Mouse (Mus musculus) limb, embryonic 14.5 days (tissue): Measurements from ENCODE around the gene Smg1. TPM values are rescaled to one million over a fixed set of nuclear protein-coding genes. Genes with fewer than 3 reads are reported as not detected.

Experiments used
- ATAC-seq: fragments of 200-750 bp; cut with Nextera tagmentation; 2 replicates; pipeline ENCODE4 v1.8.0; 2017; ENCODE audit warnings: low read depth, moderate number of reproducible peaks, moderate TSS enrichment; ENCODE audit not compliant: low FRiP score
- DNase-seq: peaks from one replicate; pipeline ENCODE4 v3.0.0-alpha.2; 2015; ENCODE audit warnings: low spot score
- H3K27ac ChIP-seq: fragments of 300-500 bp; sonication (generic); replicated peaks from 2 replicates; pipeline ENCODE4 v1.5.1; 2014; ENCODE audit warnings: low read depth, mild to moderate bottlenecking, low read length, moderate library complexity, mixed read lengths
- H3K27me3 ChIP-seq: fragments of 300-500 bp; sonication (generic); 2 replicates; pipeline ENCODE4 v1.6.1; 2014; ENCODE audit warnings: low read length, mixed read lengths; ENCODE audit not compliant: control insufficient read depth, insufficient read depth
- H3K36me3 ChIP-seq: fragments of 300-500 bp; sonication (generic); 2 replicates; pipeline ENCODE4 v1.6.1; 2014; ENCODE audit warnings: mild to moderate bottlenecking, low read length, moderate library complexity, mixed read lengths; ENCODE audit not compliant: control insufficient read depth, insufficient read depth
- H3K4me1 ChIP-seq: fragments of 300-500 bp; sonication (generic); 2 replicates; pipeline ENCODE4 v1.6.1; 2014; ENCODE audit warnings: antibody characterized with exemption, low read length, mixed read lengths; ENCODE audit not compliant: control insufficient read depth, insufficient read depth
- H3K4me2 ChIP-seq: fragments of 300-500 bp; sonication (generic); replicated peaks from 2 replicates; pipeline ENCODE4 v1.6.1; 2014; ENCODE audit warnings: low read depth, mild to moderate bottlenecking, low read length, moderate library complexity; ENCODE audit not compliant: severe bottlenecking
- H3K4me3 ChIP-seq: fragments of 300-500 bp; sonication (generic); replicated peaks from 2 replicates; pipeline ENCODE4 v1.5.1; 2014; ENCODE audit warnings: low read length
- H3K9ac ChIP-seq: fragments of 300-500 bp; sonication (generic); 2 replicates; pipeline ENCODE4 v1.6.1; 2014; ENCODE audit warnings: mild to moderate bottlenecking, low read depth, low read length, moderate library complexity; ENCODE audit not compliant: severe bottlenecking
- H3K9me3 ChIP-seq: fragments of 300-500 bp; sonication (generic); 2 replicates; pipeline ENCODE4 v1.6.1; 2016; ENCODE audit warnings: low read length; ENCODE audit not compliant: control insufficient read depth
- POLR2A ChIP-seq: fragments of 200-500 bp; IDR thresholded peaks from 2 replicates; pipeline ENCODE4 v1.8.0; 2012; ENCODE audit warnings: inconsistent platforms, mild to moderate bottlenecking, moderate library complexity, borderline replicate concordance; ENCODE audit not compliant: insufficient read depth, insufficient read length; ENCODE audit errors: extremely low read depth
- WGBS: fragments of 180-500 bp; shearing (Covaris S2); extraction: QIAGEN DNeasy Blood & Tissue Kit; methylation state at CpG from one replicate; pipeline ENCODE4 v1.1.7; 2014; 5-methylcytosine and 5-hydroxymethylcytosine counted together
- polyA plus RNA-seq, 2 experiments: library from polyadenylated mRNA; depleted of rRNA in 1 of 2; stranded (reverse) in 1 of 2; unstranded in 1 of 2; fragments of >200 nt; fragmentation: Nextera tagmentation in 1 of 2; extraction: Ambion mirVana in 1 of 2; gene quantifications; 2 replicates each; pipeline versions ENCODE4 v1.2.1 to v1.2.3; 2012 to 2014

Smg1 gene
- polyA plus RNA-seq (2012; rRNA removed) (42.8 and 45.4 TPM in 2 replicates), polyA plus RNA-seq (2014; fragmentation: Nextera tagmentation; extraction: Ambion mirVana) (21.6 and 23.9 TPM in 2 replicates)

- H3K27ac ChIP-seq = peak within 1 kb of the TSS; percentile 91
- TF ChIP-seq POLR2A = peak; percentile 64; the same call in 1 of the 2 replicates
- WGBS = 1% methylated on average over 51 of the region's 79 CpGs
- H3K27me3 ChIP-seq = no peaks in the 10 kb centered on the region
- peak within 1 kb of the TSS; percentile 67 for H3K4me2 ChIP-seq
- DNase-seq (peak; percentile 98), ATAC-seq (peak; percentile 96)
- peak within 1 kb of the TSS; percentile 92 for H3K9ac ChIP-seq
- no peaks in the 10 kb centered on the region for H3K9me3 ChIP-seq
- H3K4me3 ChIP-seq = peak within 1 kb of the TSS; percentile 95
- no peaks in the 10 kb centered on the region for H3K36me3 ChIP-seq
- peaks cover 11% of the 10 kb centered on the region for H3K4me1 ChIP-seq
Measured at GRCm38 (mm10) chr7:118243453-118244385, at the start of gene Smg1. TSS of gene Smg1 (minus strand) at chr7:118243670.

GRCm38 (mm10) chr7:118283186-118283585 is 39.7 kb upstream of the Smg1 start:
- 76% methylated on average over 2 of the region's 2 CpGs for WGBS

GRCm38 (mm10) chr7:118282543-118282942 is 39.1 kb upstream of the Smg1 start:
- Histone ChIP-seq H3K9ac (no peak overlapping the region), H3K4me1 (0 out of 2 replicates have a peak, but pooled peaks cover 1% of the 10 kb centered on the region), H3K4me2 (no peak overlapping the region), H3K27ac (no peak overlapping the region), H3K4me3 (no peak overlapping the region), H3K9me3 (no peaks in the 10 kb centered on the region), H3K27me3 (no peaks in the 10 kb centered on the region), H3K36me3 (no peaks in the 10 kb centered on the region)
- 80% methylated on average over 9 of the region's 9 CpGs for WGBS
- DNase-seq (no peak), ATAC-seq (no peak)
- TF ChIP-seq POLR2A = no peak

More at GRCm38 (mm10) chr7:118283186-118283585, 39.7 kb upstream of the Smg1 start:
- Histone ChIP-seq H3K4me1 (no peaks in the 10 kb centered on the region), H3K27ac (no peak overlapping the region), H3K36me3 (no peaks in the 10 kb centered on the region), H3K4me3 (no peak overlapping the region), H3K27me3 (no peaks in the 10 kb centered on the region), H3K9me3 (no peaks in the 10 kb centered on the region), H3K9ac (no peak overlapping the region), H3K4me2 (no peak overlapping the region)
- no peak for TF ChIP-seq POLR2A
- ATAC-seq = no peak
- no peak for DNase-seq

DNA sequence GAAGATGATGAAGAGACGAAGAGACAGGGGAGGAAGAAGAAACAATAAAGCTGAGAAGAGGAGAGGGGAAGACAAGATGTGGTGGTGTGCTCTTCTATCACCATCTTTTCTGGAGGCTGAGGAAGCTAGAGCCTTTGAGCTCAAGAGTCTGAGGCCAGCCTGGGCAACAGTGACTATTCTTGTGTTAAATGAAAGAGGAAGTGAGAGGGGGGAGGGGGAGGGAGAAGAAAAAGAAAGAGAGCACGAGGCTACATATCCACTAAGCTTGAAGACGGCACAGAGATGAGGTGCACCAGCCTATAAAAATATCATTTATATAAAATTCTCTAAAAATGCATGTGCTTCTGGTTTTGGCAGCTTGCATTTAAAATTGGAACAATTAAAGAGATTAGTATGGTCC is 36.1 kb upstream of the Smg1 start:
- no peak for ATAC-seq
- DNase-seq = no peak
- Histone ChIP-seq H3K27me3 (no peaks in the 10 kb centered on the region), H3K27ac (no peak overlapping the region), H3K9ac (no peak overlapping the region), H3K4me3 (no peak overlapping the region), H3K4me1 (0 out of 2 replicates have a peak, but pooled peaks cover 4% of the 10 kb centered on the region), H3K36me3 (no peaks in the 10 kb centered on the region), H3K9me3 (no peaks in the 10 kb centered on the region), H3K4me2 (no peak overlapping the region)
- 62% methylated on average over 3 of the region's 3 CpGs for WGBS
- TF ChIP-seq POLR2A = no peak

DNA sequence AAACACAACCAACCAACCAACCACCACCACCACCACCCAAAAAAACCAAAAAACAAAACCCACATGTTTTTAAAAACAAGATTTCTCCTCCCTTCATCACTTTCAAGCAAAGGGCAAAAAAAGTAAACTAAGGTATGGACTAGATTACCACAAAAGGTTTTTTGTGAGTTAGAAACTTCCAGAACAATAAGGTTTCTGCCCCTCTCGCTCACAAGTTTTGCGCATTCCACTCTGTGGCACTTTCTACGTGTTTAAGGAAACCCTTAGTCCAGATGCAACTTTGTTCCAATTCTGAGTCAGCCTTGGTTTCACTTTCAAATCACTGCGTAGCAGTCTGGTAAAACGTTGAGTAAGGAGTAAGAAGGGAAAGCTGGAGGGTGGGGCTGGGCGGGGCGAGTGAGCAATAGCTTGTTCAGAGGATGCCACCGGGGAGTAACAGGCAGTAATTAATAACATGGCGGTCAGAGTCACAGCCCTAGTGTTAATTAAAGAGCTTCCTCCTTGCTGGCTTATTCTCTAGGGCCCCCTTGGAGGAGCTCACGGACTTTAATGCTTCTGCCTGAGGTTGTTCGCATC is 34.0 kb upstream of the Smg1 start:
- H3K9ac ChIP-seq = no peak overlapping the region
- no peaks in the 10 kb centered on the region for H3K27me3 ChIP-seq
- no peak for TF ChIP-seq POLR2A
- no peaks in the 10 kb centered on the region for H3K9me3 ChIP-seq
- peak overlapping the region; percentile 6; the same call in 1 of the 2 replicates for H3K4me3 ChIP-seq
- 40% methylated on average over 11 of the region's 11 CpGs for WGBS
- no peak for DNase-seq
- 0 out of 2 replicates have a peak, but pooled peaks cover 4% of the 10 kb centered on the region for H3K4me1 ChIP-seq
- no peak for ATAC-seq
- H3K4me2 ChIP-seq = peak overlapping the region; percentile 31; the same call in 1 of the 2 replicates
- H3K27ac ChIP-seq = no peak overlapping the region
- H3K36me3 ChIP-seq = no peaks in the 10 kb centered on the region
